Mouse (Mus musculus): ENCODE results near the gene Tpt1.

Gene Tpt1

DNA sequence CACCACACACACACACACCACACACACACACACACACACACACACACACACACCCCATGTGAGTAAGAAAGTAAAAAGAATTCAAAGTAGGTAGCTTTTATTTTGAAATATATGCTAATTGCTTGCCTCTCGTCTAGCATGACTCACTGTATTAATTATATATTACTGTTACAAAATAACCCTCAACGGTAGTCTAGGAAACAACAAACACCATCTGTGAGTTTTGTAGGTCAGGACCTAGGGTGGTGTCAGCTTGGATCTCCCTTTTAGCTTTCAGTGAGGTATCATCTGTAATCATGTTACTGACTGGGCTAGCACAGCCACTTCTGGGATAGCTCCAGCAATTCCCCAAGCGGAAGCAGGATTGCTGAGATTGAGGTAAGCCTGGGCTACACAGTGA lies 32.4 kb downstream of the Tpt1 start:
- DNase-seq, result no peak

DNA sequence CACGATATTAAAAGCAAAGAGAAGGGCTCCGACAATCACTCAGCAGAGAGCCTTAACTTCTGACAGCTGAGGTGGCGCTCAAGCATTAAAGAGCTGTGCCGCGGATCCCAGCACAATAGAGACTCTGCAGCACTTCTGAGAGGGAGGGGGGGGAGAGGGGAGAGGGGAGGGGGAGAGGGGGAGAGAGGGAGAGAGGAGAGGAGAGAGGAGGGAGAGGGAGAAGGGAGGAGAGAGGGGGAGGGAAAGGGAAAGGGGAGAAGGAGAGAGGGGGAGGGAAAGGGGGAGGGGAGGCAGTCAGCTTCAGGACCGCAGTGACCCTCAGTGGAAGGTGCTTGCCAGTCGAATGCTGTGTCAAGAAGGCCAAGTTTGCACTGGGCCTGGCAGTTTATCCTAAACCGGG lies 34.1 kb downstream of the Tpt1 start:
- no peak for DNase-seq

DNA sequence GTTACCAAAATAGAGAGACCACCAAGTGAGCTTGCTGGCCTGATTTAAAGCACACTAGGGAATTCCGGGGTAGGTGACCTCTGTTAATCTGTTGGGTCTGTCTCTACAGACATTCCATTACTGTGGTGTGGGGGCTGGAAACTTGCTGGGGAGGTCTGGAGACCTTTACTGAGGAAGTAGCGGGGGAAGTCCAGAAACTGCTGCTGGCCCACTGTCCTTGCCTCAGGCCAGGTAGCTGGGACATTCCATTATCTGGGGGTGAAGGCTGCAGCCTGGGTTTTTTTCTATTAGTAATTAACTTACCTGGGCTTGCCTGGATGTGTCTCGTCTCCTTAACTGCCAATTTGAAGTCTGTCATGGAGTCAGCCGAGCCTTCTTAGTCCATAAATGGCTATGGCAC lies 37.0 kb downstream of the Tpt1 start:
- no peak for DNase-seq

DNA sequence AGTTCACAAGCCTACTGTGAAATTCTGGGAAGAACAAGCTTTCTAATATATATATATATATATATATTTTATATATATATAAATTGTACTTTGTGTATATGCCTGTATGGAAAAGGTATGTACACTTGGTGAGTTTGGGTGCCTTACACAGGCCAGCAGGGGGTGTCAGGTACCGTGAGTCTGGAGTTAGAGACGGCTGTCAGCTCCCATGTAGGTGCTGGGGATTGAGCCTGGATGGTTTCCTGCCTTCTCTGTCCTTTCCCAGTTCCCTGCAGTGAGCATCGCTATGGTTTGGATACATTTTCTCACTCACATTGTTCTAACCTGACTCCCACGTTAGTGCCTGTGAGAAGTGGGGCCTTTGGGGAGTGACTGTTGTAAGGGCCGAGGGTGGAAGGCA lies 38.4 kb downstream of the Tpt1 start:
- DNase-seq, result no peak

DNA sequence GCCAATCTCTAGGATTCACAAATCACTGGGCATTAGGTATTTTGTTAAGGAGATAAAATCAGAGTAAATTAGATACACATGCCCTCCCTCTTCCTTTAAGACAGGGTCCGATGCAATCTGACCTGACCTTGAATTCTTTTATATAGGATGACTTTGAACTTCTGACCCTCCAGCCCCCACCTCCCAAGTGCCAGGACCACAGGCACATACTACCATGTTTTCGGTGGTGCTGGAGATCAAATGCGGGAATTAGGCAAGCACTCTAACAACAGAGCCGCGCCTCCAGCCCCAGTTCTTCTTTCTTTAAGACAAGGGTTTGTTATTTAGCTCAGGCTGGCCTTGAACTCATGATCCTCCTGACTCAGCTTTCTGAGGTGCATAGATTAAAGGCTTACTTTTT lies 39.0 kb downstream of the Tpt1 start:
- no peak for DNase-seq

GRCm38 (mm10) chr14:75892118-75892517 lies 47.2 kb downstream of the Tpt1 start:
- no peak for DNase-seq
